Mouse (Mus musculus) olfactory bulb, adult 2 months (tissue): ENCODE measurements around the gene Eea1.

Experiments used
- CTCF ChIP-seq: fragments of 200-500 bp; IDR thresholded peaks from 2 replicates; pipeline ENCODE4 v1.5.1; 2012; ENCODE audit warnings: low read depth, mild to moderate bottlenecking, low read length, moderate library complexity; ENCODE audit not compliant: insufficient read depth
- POLR2A ChIP-seq: fragments of 200-500 bp; IDR thresholded peaks from 2 replicates; pipeline ENCODE4 v1.6.1; 2012; ENCODE audit warnings: mild to moderate bottlenecking, low read depth, low read length, moderate library complexity; ENCODE audit not compliant: insufficient read depth

GRCm38 (mm10) chr10:96080440-96081381 lies 140.3 kb downstream of the Eea1 start:
- no peak for TF ChIP-seq POLR2A
- no peak for TF ChIP-seq CTCF
